Mouse (Mus musculus) hematopoietic stem cell, adult 5-6 weeks (primary cell): ENCODE data around the gene Il13ra2. TPM values are rescaled to one million over a fixed set of nuclear protein-coding genes. Genes with fewer than 3 reads are reported as not detected.
"Not testable (repeated sequence)": the region's sequence is repeated elsewhere in the genome, so short reads cannot be mapped to it uniquely, and the experiment has no call there.

Source experiments
- ATAC-seq, 2 experiments: fragments of 125-278 bp in 1 of 2; replicated peaks in 1 of 2; 2 replicates each; pipeline ENCODE4 v1.8.0; 2016 to 2017; ENCODE audit warnings: inconsistent platforms in 2 of 2, mild to moderate bottlenecking in 2 of 2, moderate number of reproducible peaks in 2 of 2, low read depth in 1 of 2, moderate TSS enrichment in 1 of 2; ENCODE audit not compliant: low FRiP score in 2 of 2, poor library complexity in 2 of 2, severe bottlenecking in 2 of 2, insufficient read depth in 1 of 2, low TSS enrichment in 1 of 2
- total RNA-seq: library from RNA; stranded (forward); fragments of 172-1452, 232-1000 nt; gene quantifications from 2 replicates; pipeline ENCODE4 v1.2.3, GENCODE M21; 2017

Il13ra2 gene
- not detected in 2 replicates for total RNA-seq

DNA sequence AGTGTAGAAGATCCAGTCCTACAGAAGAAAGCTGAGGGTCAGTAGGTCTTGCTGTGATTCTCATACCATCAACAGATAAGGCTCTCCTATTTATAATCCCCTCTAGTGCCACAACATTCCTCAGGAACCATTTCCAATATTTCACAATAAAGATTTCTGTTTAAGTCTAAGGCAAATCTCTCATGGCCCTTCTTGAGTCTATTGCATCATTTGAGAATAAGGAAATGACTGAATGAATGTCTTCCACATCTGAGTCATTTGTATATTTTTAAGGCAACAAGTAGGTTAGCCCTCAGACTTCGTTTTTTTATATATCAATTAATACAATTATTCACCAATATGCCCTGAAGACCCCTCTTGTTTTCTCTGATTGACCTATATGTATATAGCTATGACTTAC, at the start of gene Il13ra2:
Gene Il13ra2, minus strand, starts transcription at position 64 of the 400 bp plus-strand sequence.
- no peak for ATAC-seq

DNA sequence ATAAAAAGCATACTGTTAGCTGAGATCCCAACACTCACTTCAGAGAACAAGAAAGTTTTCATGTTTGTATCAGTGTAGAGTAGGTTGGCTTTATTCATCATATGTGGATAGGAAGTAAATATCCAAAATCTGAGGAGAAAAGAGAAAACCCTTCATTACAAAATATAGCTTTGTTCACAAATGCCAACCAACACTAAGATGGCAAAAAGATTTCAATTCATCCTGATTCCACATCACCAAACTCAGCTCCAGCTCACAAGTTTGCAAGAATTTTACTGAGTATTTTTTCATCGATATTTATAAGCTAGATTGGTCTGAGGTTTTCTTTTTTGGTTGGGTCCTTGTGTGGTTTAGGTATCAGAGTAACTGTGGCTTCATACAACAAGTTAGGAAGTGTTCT, 24.6 kb upstream of the Il13ra2 start, which contains the start of gene Vmn1r239-ps:
Gene Vmn1r239-ps, minus strand, starts transcription at position 101 of the 400 bp plus-strand sequence.
- not testable (repeated sequence) for ATAC-seq

DNA sequence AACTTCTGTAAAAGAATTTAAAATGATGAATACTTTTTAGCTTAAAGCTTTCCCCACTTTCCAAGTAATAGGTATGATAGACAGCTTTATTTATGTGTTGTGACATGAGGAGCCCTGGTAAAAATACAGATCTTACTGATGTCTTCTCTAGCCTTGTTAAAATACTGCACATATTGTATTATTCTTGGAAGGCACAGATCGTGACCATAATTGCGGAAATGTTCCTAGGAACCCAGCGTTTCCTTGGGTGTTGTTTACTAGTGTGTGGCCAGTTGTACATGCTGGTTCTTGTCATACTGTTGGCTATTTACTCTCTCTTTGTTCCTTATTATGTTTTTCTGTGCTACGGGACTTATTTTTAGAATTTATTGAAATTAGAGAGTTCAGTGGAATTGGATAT, 14.4 kb upstream of the Il13ra2 start:
- no peak for ATAC-seq

DNA sequence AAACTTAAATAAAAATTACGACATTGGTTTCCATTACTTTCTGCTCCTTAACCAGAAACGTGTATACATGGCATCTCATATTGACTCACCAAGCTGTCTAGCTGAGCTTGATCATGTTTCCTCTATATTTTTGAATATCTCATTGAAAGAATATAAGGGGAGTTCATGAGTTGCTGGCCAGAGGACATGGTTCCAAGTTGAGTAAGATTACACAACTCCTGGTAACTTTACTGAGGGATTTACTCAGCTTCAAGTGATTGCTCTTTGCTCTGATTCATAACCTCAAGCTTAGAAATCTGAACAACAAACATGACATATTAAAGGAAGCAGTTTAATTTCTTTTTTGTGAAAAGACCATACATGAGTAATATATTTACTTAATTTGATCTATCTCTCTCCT, 6.4 kb upstream of the Il13ra2 start:
- ATAC-seq: no peak

DNA sequence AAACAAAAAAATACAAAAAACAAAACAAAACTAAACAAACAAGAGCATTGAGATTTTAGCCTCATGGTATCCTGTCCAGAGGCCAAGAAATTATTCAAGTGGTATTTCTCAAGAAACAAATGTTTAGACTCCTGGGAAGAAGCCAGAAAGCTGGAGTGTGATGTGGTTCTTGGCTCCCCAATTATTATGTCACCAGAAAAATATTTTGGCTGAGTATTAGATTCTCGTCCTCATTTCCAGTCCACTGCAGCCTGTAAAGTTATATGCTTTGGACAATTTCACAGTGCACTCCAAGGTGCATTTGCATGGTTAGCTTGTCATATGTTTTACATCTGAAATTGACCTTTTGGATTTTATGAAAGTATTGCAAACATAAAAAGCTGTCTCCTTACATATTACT, 761 bp upstream of the Il13ra2 start:
- ATAC-seq: no peak

DNA sequence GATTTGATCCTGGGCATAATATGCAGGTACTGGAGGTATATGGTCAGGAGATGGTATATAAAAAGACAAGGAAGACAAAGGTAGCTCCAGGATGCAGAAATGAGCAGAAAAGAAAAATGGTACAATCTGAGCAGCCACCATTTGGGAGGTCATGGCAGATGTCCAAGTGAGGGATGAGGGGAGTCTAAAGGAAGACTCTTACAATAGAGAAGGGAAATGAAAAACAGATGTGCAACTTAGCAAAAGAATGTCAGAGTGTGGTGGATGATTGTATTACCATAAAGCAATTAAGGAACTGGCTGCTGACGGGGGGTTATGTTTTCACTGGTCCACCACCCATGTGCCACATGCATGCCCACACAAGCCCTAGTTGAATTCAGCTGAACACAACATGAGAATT, 35.5 kb downstream of the Il13ra2 start:
- no peak for ATAC-seq

DNA sequence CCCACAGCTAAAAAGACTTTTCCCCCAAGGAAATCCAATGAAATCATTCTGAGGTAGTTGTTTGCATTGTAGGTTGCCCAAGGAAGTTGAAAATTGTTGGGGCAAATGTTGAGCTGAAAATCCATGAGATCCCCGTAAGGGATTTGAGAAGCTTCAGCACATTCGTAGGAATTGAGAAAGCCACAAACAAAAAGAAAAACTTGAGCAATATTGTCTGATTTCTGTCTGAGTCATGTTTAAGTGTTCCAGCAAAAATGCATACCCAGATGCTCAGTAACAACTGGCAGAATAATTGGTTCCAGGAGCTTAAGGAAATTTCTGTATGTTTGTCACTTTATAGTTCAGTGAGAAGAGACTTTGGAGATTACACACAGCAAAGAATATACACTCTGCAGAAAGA, 79.8 kb downstream of the Il13ra2 start:
- no peak for ATAC-seq

Other genes starting within 250 kb of the Il13ra2 start
- not detected in 2 replicates for gene Vmn1r239-ps, start 24.5 kb upstream of the Il13ra2 start, total RNA-seq
- gene Lrch2, start 124.9 kb upstream of the Il13ra2 start, total RNA-seq: 2.4 and 2.9 TPM in 2 replicates